Mouse (Mus musculus) CD4-positive, CD25-positive, alpha-beta regulatory T cell, adult 4 months (primary cell): ENCODE measurements around the gene Tmem252. TPM values are rescaled to one million over a fixed set of nuclear protein-coding genes. Genes with fewer than 3 reads are reported as not detected.
"Not testable (repeated sequence)": the region's sequence is repeated elsewhere in the genome, so short reads cannot be mapped to it uniquely, and the experiment has no call there.

Experiments
- ATAC-seq: one replicate; pipeline ENCODE4 v1.8.0; 2017
- polyA plus RNA-seq, 2 experiments: library from polyadenylated mRNA; unstranded; fragments of 100-300 nt; shearing (Covaris generic); gene quantifications; one replicate each; pipeline ENCODE4 v1.2.1; 2017

Gene Tmem252
- polyA plus RNA-seq, 2 experiments from 2014 or later, result not detected

DNA sequence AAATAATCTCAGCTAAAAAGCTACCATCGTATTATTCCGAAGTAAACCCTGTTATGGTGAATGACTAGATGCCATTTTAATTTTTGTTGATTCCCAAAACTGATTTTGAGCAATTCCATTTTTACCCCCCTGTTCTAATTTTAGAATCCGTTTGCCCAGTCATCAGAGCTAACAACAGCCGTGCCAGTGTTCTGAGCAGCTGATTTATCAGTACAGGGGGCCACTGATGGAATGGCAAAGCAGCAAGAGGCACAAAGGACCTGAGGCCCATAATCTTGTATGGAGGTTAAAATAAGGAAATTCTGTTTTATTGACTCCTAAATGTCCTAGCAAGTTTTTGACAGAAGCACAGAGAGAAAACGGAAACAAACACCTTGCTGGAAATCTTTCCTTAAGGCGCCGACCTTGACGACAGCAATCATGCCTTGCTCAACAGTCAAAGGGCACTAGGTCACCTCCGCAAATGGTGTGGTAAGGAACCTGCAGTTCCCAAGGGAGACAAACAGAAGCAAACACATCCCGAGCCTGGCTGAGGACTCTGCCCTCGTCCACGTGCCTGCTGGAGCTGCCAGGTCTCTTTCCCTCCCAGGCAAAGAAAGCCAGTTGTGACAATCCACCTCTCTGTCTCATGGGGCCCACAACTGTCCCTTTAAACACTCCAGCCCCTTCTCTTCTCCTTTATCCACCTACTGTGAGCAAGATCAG is 9.4 kb downstream of the Tmem252 start:
- ATAC-seq, result no peak

GRCm38 (mm10) chr19:24686411-24686810 is 12.6 kb downstream of the Tmem252 start:
- ATAC-seq, result no peak

- ATAC-seq, result no peak
These were observed 14.5 kb downstream of the Tmem252 start for GRCm38 (mm10) chr19:24688327-24688726.

DNA sequence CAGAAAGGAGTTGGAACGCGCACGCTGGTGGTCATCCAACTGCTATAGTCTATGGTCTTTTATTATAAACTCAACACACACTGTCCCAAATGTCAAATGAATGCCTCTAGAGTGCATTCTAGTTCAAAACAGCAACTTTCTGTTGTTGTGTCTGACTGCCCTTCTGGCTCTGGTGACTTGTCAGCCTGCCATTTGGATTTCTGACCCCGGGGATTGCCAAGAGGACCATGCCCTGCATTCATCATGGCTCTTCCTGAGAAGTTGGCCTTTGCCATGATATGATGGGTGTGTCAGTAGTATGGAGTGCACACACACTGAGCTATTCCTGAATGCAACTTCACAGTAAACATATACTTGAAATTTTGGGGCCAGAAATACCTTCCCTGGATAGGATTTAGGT is 15.7 kb downstream of the Tmem252 start:
- no peak for ATAC-seq

GRCm38 (mm10) chr19:24692691-24693090 is 18.9 kb downstream of the Tmem252 start:
- no peak for ATAC-seq

GRCm38 (mm10) chr19:24697946-24698345 is 24.1 kb downstream of the Tmem252 start:
- ATAC-seq, result no peak

- ATAC-seq, result no peak
These were observed 24.8 kb downstream of the Tmem252 start for GRCm38 (mm10) chr19:24698651-24699050.

DNA sequence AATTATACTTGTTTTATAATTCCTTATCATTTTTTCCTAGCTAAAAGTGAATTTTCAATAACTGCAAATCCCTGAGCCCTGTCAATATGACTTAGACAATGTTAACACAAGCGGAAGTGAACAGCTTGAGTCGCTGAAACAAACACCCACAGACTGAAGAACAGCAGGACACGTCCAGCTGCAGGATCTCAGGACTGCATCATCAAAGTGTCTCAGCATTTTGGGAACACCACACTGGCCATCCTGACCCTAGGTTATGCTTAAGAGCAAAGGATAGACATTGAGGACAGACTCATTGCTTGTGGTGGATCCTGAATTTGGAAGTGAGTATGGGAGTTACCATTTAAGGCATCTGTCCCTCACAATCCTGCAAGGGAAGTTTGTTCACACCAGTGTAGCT is 25.4 kb downstream of the Tmem252 start:
- no peak for ATAC-seq

DNA sequence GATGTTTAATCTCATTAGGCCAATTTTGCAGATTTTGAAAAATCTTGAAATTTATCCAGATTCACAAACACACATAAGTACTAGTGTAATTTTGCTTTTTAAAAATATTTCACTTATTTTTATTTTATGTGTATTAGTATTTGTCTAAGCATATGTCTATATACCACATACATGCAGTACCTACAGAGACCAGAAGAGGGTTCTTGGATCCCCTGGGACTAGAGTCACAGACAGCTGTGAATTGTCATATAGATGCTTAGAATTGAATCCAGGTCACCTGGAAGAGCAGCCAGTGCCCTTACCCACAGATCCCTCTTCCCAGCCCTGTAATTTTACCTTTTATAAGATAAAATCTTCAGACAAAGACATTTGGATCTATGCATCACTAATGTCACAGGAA is 26.1 kb downstream of the Tmem252 start:
- no peak for ATAC-seq

- no peak for ATAC-seq
These were observed 26.9 kb downstream of the Tmem252 start for GRCm38 (mm10) chr19:24700664-24701063.

- ATAC-seq, result no peak
These were observed 27.9 kb downstream of the Tmem252 start for GRCm38 (mm10) chr19:24701716-24702115.

- not testable (repeated sequence) for ATAC-seq
These were observed 29.4 kb downstream of the Tmem252 start for GRCm38 (mm10) chr19:24703168-24703567.

GRCm38 (mm10) chr19:24703680-24704079 is 29.9 kb downstream of the Tmem252 start:
- ATAC-seq, result no peak

- no peak for ATAC-seq
These were observed 30.5 kb downstream of the Tmem252 start for GRCm38 (mm10) chr19:24704326-24704725.

DNA sequence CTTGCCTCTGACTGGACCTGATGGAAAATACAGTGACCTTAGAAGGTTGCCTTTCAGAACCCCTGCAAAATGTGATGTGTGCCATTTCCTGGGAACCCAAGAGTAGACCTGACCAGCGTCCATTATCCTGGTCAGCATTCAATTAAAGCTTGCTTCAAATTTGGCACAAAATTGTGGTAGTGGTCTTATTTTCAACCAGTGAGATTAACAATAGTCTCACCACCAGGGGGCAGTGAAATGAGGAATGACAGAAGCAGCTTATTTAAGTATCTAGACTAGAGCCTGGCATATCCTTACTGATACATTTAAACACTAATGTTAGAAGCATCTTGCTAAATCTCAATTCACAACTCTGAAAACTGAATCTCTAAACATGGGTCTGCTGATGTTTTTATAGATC is 31.6 kb downstream of the Tmem252 start:
- no peak for ATAC-seq

GRCm38 (mm10) chr19:24707071-24707906 is 33.5 kb downstream of the Tmem252 start:
- no peak for ATAC-seq

DNA sequence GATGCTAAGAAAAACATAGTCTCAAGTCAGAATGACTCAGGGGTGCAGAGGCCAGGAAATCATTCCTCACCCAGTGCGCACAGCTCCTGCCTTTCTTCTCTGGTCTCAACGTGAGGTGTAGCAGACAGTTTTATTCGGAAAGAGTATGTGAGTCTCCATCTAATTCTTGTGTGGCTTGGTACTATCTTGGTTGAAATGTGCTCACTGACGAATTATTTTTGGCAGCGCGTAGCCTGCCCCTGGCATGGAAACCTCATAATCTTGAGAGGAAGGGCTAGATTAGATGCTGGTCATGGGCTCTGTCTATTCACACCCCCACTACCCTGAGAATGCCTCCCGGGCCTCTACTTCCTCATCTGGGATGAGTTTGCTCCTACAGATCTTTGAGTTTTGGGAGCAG is 34.2 kb downstream of the Tmem252 start:
- no peak for ATAC-seq

- ATAC-seq, result no peak
These were observed 42.7 kb downstream of the Tmem252 start for GRCm38 (mm10) chr19:24716303-24717097.

- no peak for ATAC-seq
These were observed 44.2 kb downstream of the Tmem252 start for GRCm38 (mm10) chr19:24718021-24718420.

- no peak for ATAC-seq
These were observed 45.7 kb downstream of the Tmem252 start for GRCm38 (mm10) chr19:24719504-24719903.

- ATAC-seq, result no peak
These were observed 46.6 kb downstream of the Tmem252 start for GRCm38 (mm10) chr19:24720448-24720847.

DNA sequence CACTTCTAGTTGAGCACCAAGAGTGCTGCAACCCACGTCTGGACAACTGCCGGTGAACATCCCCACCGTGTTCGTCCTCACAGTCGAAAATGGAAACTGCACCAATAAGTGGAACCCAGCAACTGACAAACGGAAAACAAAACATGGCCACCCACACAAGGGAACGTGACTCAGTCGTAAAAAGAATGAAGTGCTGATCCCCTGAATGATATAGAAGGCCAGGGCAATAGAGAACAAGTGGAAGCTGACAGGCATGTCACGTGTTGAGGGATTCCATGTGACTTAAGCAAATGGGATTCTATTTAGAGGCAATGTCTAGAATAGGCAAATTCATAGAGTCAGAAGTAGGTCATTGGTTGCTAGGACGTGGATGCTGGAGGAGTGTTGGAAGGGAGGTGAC is 50.6 kb downstream of the Tmem252 start:
- no peak for ATAC-seq

- ATAC-seq, result no peak
These were observed 56.9 kb downstream of the Tmem252 start for GRCm38 (mm10) chr19:24730661-24731060.
